Mouse (Mus musculus): ENCODE measurements around the gene Nfic. TPM values are rescaled to one million over a fixed set of nuclear protein-coding genes. Genes with fewer than 3 reads are reported as not detected.

Nfic gene
- polyA plus RNA-seq, 1 experiment from 2014 or later, result 19.8 TPM

DNA sequence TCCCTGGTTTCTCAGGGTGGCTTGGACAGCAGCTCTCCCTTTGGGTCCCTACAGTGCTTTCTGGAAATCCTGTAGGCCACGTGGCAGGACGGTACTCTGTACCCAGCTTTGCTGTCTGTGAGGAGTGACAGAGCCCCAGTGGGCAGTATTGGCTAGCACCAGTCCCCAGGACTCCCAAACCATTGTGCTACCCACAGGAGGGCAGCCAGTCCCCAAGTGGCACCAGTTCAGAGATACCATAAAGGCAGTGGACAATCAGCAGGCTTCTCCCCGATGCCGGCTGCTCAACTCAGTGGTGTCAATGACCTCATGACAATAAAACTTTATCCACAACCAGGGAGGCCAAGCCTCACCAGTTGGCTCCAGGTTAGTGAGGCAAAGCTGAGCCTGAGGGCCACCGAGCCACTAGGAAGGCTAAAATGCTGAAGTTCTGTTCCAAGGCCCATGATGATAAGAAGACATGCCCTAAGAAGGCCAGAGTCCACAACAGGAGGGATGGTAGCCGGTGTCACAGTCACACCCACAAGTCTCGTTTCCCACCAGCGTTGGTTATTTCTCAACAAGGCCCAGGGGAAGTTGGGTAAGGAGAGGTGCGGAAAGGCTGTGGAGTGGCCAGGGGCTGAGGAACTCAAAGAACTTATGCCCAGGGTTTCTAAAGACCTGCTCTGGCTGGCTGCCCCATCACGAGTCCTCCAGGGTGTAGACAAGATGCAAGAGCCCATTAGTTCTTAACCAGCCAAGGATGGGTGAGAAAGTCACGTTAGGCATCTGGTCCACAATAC lies 39.0 kb upstream of the Nfic start:
- no peaks in the 10 kb centered on the region for H3K9me3 ChIP-seq (replicated peaks)
- WGBS, result 86% methylated on average over 11 of the region's 11 CpGs
- H3K4me1 ChIP-seq, result peaks cover 41% of the 10 kb centered on the region
- no peak for DNase-seq (ENCODE audit: low spot score)
- no peaks in the 10 kb centered on the region for H3K27me3 ChIP-seq (ENCODE audit: low read depth, poor library complexity, severe bottlenecking)
- peak overlapping the region; percentile 90 for H3K4me3 ChIP-seq
- no peak overlapping the region for H3K27ac ChIP-seq
- H3K36me3 ChIP-seq, result peaks cover 53% of the 10 kb centered on the region

GRCm38 (mm10) chr10:81493601-81494220 lies 38.3 kb upstream of the Nfic start:
- WGBS, result 88% methylated on average over 8 of the region's 8 CpGs
- Histone ChIP-seq H3K27ac (no peak overlapping the region), H3K36me3 (peaks cover 60% of the 10 kb centered on the region), H3K4me1 (peaks cover 34% of the 10 kb centered on the region), H3K4me3 (peak overlapping the region; percentile 90; the same call in 1 of the 2 replicates), H3K9me3 (replicated peaks) (no peaks in the 10 kb centered on the region), H3K27me3 (ENCODE audit: low read depth, poor library complexity, severe bottlenecking) (no peaks in the 10 kb centered on the region)
- no peak for DNase-seq (ENCODE audit: low spot score)

DNA sequence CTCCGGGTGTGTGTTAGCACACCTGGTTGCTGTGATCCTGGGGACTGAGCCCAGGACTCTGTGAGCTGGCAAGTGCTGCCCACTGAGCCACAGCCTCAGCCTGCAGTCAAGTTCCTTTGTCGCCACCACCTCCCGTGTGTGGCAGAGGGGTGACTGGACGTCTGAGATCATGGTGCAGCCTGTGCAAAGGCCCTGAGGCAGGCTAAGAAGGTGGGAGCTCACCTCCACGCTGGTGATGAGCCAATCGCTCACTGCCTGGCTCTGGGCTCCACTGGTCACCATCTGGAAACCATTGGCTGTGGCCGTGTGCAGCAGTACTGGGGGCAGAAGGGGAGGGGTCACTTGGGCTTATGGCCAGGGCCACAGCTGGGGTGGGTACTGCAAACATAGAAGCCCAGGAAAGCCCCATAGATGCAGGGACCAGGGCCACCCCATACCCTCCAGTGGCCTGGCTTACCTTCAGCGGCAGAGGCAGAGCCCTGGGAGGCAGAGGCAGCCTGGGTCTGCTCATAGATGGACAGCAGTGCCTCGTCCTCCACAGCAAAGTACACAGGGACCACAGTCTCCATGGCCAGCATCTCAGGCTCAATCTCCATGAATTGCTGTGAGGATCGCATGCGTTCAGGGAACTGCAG lies 37.3 kb upstream of the Nfic start:
- no peaks in the 10 kb centered on the region for H3K9me3 ChIP-seq (replicated peaks)
- peaks cover 70% of the 10 kb centered on the region for H3K36me3 ChIP-seq
- H3K27me3 ChIP-seq (ENCODE audit: low read depth, poor library complexity, severe bottlenecking), result no peaks in the 10 kb centered on the region
- H3K4me3 ChIP-seq, result peak overlapping the region; percentile 16; the same call in 1 of the 2 replicates
- DNase-seq (ENCODE audit: low spot score), result no peak
- WGBS, result 84% methylated on average over 11 of the region's 11 CpGs
- H3K4me1 ChIP-seq, result peaks cover 31% of the 10 kb centered on the region
- no peak overlapping the region; the same call in 1 of the 2 replicates for H3K27ac ChIP-seq

GRCm38 (mm10) chr10:81491018-81491417 lies 35.6 kb upstream of the Nfic start:
- Histone ChIP-seq H3K27me3 (ENCODE audit: low read depth, poor library complexity, severe bottlenecking) (no peaks in the 10 kb centered on the region), H3K36me3 (peaks cover 87% of the 10 kb centered on the region), H3K4me3 (no peak overlapping the region), H3K27ac (no peak overlapping the region), H3K9me3 (replicated peaks) (no peaks in the 10 kb centered on the region), H3K4me1 (peaks cover 25% of the 10 kb centered on the region)
- no peak for DNase-seq (ENCODE audit: low spot score)
- WGBS, result 96% methylated on average over 9 of the region's 9 CpGs

- H3K4me3 ChIP-seq, result no peak overlapping the region
- peaks cover 16% of the 10 kb centered on the region for H3K4me1 ChIP-seq
- WGBS, result 88% methylated on average over 14 of the region's 14 CpGs
- peaks cover 92% of the 10 kb centered on the region for H3K36me3 ChIP-seq
- no peak overlapping the region for H3K27ac ChIP-seq
- H3K9me3 ChIP-seq (replicated peaks), result no peaks in the 10 kb centered on the region
- no peaks in the 10 kb centered on the region for H3K27me3 ChIP-seq (ENCODE audit: low read depth, poor library complexity, severe bottlenecking)
- DNase-seq (ENCODE audit: low spot score), result no peak
Measured at GRCm38 (mm10) chr10:81489941-81490340, 34.5 kb upstream of the Nfic start.

DNA sequence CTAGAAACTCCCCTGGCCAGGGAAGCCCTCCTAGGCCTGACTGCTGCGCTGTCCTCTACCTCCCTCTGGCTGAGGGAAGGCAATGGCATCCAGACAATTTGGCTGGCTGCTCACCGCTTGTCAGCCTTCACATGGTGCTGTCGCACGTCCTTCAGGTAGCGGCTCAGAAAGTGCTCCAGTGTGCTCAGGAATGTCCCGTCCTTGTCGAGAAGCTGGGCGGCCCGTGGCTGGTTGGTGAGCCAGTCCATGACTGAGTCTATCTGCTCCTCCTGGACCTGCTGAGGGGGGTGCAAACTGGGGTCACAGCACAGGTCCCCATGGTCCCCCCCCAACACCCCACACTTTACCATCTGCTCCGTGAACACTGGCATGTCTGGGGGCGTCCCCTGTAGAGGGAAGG lies 32.6 kb upstream of the Nfic start:
- Histone ChIP-seq H3K4me3 (no peak overlapping the region), H3K27ac (no peak overlapping the region), H3K36me3 (peaks cover 75% of the 10 kb centered on the region), H3K4me1 (0 out of 2 replicates have a peak, but pooled peaks cover 3% of the 10 kb centered on the region), H3K9me3 (replicated peaks) (no peaks in the 10 kb centered on the region), H3K27me3 (ENCODE audit: low read depth, poor library complexity, severe bottlenecking) (0 out of 2 replicates have a peak, but pooled peaks cover under 1% of the 10 kb centered on the region)
- no peak for DNase-seq (ENCODE audit: low spot score)
- WGBS, result 88% methylated on average over 11 of the region's 11 CpGs

GRCm38 (mm10) chr10:81486496-81486895 lies 31.1 kb upstream of the Nfic start:
- no peaks in the 10 kb centered on the region for H3K9me3 ChIP-seq (replicated peaks)
- 90% methylated on average over 10 of the region's 10 CpGs for WGBS
- peaks cover 16% of the 10 kb centered on the region for H3K27me3 ChIP-seq (ENCODE audit: low read depth, poor library complexity, severe bottlenecking)
- H3K27ac ChIP-seq, result no peak overlapping the region
- peaks cover 59% of the 10 kb centered on the region for H3K36me3 ChIP-seq
- peaks cover 12% of the 10 kb centered on the region for H3K4me1 ChIP-seq
- no peak overlapping the region for H3K4me3 ChIP-seq
- no peak for DNase-seq (ENCODE audit: low spot score)

DNA sequence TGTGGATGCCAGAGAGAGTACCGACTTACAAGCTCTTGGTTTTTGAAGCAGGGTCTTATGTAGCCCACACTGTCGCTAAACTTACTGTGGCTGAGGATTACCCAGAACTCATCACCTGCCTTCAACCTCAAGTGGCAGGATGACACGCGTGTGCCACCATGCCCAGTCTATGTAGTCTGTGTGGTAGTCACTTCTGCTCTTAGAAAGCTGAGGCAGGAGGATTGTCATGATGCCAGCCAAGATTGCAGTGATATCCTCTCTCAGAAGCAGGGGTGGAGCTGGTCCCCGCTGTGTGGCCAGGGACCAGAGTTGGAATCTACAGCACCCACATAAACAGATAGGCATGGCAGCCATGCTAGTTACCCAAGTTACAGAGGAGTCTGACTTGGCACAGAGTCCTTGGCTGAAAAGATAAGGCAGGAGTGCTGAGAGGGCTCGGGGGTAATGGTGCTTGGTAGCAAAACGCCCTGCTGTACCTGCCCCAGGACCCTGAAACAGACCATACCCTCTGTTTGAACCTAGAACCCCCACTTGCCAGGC lies 30.1 kb upstream of the Nfic start:
- H3K36me3 ChIP-seq, result peaks cover 50% of the 10 kb centered on the region
- H3K27me3 ChIP-seq (ENCODE audit: low read depth, poor library complexity, severe bottlenecking), result peaks cover 26% of the 10 kb centered on the region
- no peak overlapping the region for H3K27ac ChIP-seq
- no peak overlapping the region for H3K4me3 ChIP-seq
- 76% methylated on average over 7 of the region's 7 CpGs for WGBS
- H3K4me1 ChIP-seq, result peaks cover 12% of the 10 kb centered on the region
- DNase-seq (ENCODE audit: low spot score), result no peak
- H3K9me3 ChIP-seq (replicated peaks), result no peaks in the 10 kb centered on the region

- Histone ChIP-seq H3K4me3 (no peak overlapping the region), H3K4me1 (peaks cover 11% of the 10 kb centered on the region), H3K36me3 (peaks cover 45% of the 10 kb centered on the region), H3K27me3 (ENCODE audit: low read depth, poor library complexity, severe bottlenecking) (peaks cover 31% of the 10 kb centered on the region), H3K9me3 (replicated peaks) (no peaks in the 10 kb centered on the region), H3K27ac (no peak overlapping the region)
- no peak for DNase-seq (ENCODE audit: low spot score)
- 37% methylated on average over 2 of the region's 2 CpGs for WGBS
Measured at GRCm38 (mm10) chr10:81485060-81485449, 29.6 kb upstream of the Nfic start.

DNA sequence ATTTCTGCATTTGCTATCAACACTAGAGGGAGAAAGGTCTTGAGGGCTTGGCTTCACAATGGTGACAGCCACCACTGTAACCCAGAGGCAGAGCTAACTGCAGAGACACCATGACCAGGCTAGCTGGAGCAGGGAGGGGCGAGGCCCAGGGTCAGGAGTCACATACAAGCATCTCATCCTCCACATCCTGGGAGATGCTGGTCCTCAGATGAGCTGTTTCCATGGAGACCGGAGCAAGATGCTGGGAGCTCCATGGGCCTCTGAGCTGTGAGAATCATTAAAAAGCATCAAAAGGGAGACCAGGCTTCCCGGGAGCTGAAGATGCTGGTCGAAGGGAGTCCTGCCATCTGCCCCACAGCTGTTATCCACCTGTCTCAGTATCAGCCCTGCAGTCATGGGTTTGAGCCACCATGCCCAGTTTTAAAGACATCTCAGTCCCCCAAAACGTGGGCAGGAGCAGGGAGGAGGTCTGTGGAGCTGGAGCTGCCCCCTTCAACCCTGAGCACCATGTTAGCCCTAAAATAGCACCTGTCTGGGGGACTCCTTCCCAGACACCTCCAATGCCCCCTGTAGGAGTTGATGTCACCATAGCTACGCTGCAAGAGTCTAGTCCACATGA lies 29.1 kb upstream of the Nfic start:
- Histone ChIP-seq H3K27me3 (ENCODE audit: low read depth, poor library complexity, severe bottlenecking) (peaks cover 36% of the 10 kb centered on the region), H3K9me3 (replicated peaks) (no peaks in the 10 kb centered on the region), H3K27ac (no peak overlapping the region), H3K36me3 (peaks cover 40% of the 10 kb centered on the region), H3K4me1 (peaks cover 9% of the 10 kb centered on the region), H3K4me3 (no peak overlapping the region)
- WGBS, result 72% methylated on average over 6 of the region's 6 CpGs
- DNase-seq (ENCODE audit: low spot score), result no peak

DNA sequence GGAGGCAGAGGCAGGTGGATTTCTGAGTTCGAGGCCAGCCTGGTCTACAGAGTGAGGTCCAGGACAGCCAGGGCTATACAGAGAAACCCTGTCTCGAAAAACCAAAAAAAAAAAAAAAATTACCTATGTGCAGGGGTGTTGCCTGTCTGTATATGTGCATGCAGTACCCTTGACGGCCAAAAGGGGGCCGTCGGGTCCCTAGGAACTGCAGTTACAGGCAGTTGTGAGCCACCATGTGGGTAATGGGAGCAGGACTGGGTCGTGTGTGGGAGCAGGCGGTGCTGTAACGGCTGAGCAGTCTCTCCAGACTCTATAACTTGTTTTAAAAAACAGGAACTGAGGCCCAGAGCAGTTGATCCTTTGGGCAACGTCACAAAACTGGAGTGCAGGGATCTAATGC lies 28.5 kb upstream of the Nfic start:
- H3K27me3 ChIP-seq (ENCODE audit: low read depth, poor library complexity, severe bottlenecking), result peaks cover 38% of the 10 kb centered on the region
- peak; percentile 62 for DNase-seq (ENCODE audit: low spot score)
- peaks cover 9% of the 10 kb centered on the region for H3K4me1 ChIP-seq
- no peak overlapping the region for H3K27ac ChIP-seq
- no peak overlapping the region for H3K4me3 ChIP-seq
- peaks cover 34% of the 10 kb centered on the region for H3K36me3 ChIP-seq
- H3K9me3 ChIP-seq (replicated peaks), result no peaks in the 10 kb centered on the region
- 22% methylated on average over 9 of the region's 9 CpGs for WGBS

DNA sequence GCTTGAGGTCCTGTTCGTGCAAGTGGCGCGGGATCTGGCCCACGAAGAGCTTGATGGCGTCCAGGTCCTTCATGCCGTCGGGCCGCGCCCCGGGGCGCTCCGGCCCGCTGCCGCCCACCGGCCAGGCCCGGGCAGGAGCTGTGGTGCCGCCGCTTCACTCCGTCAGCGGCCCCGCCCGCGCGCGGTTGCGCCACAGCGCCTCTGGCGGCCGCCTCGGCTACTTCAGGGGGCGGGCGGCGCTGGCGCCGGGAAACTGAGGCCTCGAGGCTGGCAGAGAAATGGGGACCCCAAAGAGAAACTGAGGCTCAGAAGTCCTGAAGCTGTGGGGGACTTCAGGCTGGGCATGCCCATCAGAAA lies 27.1 kb upstream of the Nfic start, which contains the start of gene Celf5:
TSS of gene Celf5 (minus strand) at position 177 of the 357 bp plus-strand sequence.
- Histone ChIP-seq H3K27ac (peak within 1 kb of the TSS; percentile 25; the same call in 1 of the 2 replicates), H3K27me3 (ENCODE audit: low read depth, poor library complexity, severe bottlenecking) (peaks cover 53% of the 10 kb centered on the region)
- peak; percentile 81 for DNase-seq (ENCODE audit: low spot score)

More for the DNA sequence above, 27.1 kb upstream of the Nfic start, which contains the start of gene Celf5:
- H3K4me1 ChIP-seq, result peaks cover 10% of the 10 kb centered on the region
- peaks cover 20% of the 10 kb centered on the region for H3K36me3 ChIP-seq
- H3K9me3 ChIP-seq (replicated peaks), result no peaks in the 10 kb centered on the region
- 1% methylated on average over 36 of the region's 36 CpGs for WGBS
- peak within 1 kb of the TSS; percentile 51 for H3K4me3 ChIP-seq
